Mouse (Mus musculus) heart, embryonic 14.5 days (tissue): ENCODE results near the gene Eif4a2. TPM values are rescaled to one million over a fixed set of nuclear protein-coding genes. Genes with fewer than 3 reads are reported as not detected.
"Not testable (repeated sequence)": the region's sequence is repeated elsewhere in the genome, so short reads cannot be mapped to it uniquely, and the experiment has no call there.

ENCODE experiments used
- ATAC-seq: fragments of 200-750 bp; cut with Nextera tagmentation; 2 replicates; pipeline ENCODE4 v1.8.0; 2017; ENCODE audit warnings: low read depth, moderate TSS enrichment; ENCODE audit not compliant: insufficient number of reproducible peaks, insufficient read depth, low FRiP score
- H3K27ac ChIP-seq, 2 experiments: fragments of 200-500 bp in 1 of 2; fragments of 300-500 bp in 1 of 2; sonication (generic) in 1 of 2; replicated peaks in 1 of 2; 2 replicates each; pipeline ENCODE4 v1.5.1; 2012 to 2014; ENCODE audit warnings: low read depth in 2 of 2, low read length in 2 of 2, control low read depth in 1 of 2, mild to moderate bottlenecking in 1 of 2, mixed read lengths in 1 of 2; ENCODE audit not compliant: control insufficient read depth in 1 of 2, insufficient read depth in 1 of 2
- H3K27me3 ChIP-seq: fragments of 300-500 bp; sonication (generic); 2 replicates; pipeline ENCODE4 v1.6.1; 2014; ENCODE audit warnings: mild to moderate bottlenecking, low read length, control low read depth; ENCODE audit not compliant: control insufficient read depth, insufficient read depth
- H3K36me3 ChIP-seq: fragments of 300-500 bp; sonication (generic); 2 replicates; pipeline ENCODE4 v1.6.1; 2014; ENCODE audit warnings: mild to moderate bottlenecking, control low read depth, low read length, mixed read lengths; ENCODE audit not compliant: control insufficient read depth, insufficient read depth
- H3K4me1 ChIP-seq, 2 experiments: fragments of 200-500 bp in 1 of 2; fragments of 300-500 bp in 1 of 2; sonication (generic) in 1 of 2; 2 replicates each; pipeline ENCODE4 v1.6.1; 2012 to 2014; ENCODE audit warnings: low read length in 2 of 2, control low read depth in 1 of 2, mixed read lengths in 1 of 2; ENCODE audit not compliant: control insufficient read depth in 2 of 2, insufficient read depth in 2 of 2
- H3K4me2 ChIP-seq: fragments of 300-500 bp; sonication (generic); 2 replicates; pipeline ENCODE4 v1.6.1; 2014; ENCODE audit warnings: mild to moderate bottlenecking, low read length
- H3K4me3 ChIP-seq, 2 experiments: fragments of 200-500 bp in 1 of 2; fragments of 300-500 bp in 1 of 2; sonication (generic) in 1 of 2; 2 replicates each; pipeline ENCODE4 v1.5.1; 2012 to 2014; ENCODE audit warnings: low read length in 2 of 2, mild to moderate bottlenecking in 2 of 2, control low read depth in 1 of 2, low read depth in 1 of 2, moderate library complexity in 1 of 2; ENCODE audit not compliant: control insufficient read depth in 1 of 2, insufficient read depth in 1 of 2
- H3K9ac ChIP-seq: fragments of 300-500 bp; sonication (generic); 2 replicates; pipeline ENCODE4 v1.6.1; 2014; ENCODE audit warnings: mild to moderate bottlenecking, low read length
- H3K9me3 ChIP-seq: fragments of 300-500 bp; sonication (generic); 2 replicates; pipeline ENCODE4 v1.6.1; 2016; ENCODE audit warnings: low read length, control low read depth; ENCODE audit not compliant: control insufficient read depth
- WGBS: fragments of 180-500 bp; shearing (Covaris S2); extraction: QIAGEN DNeasy Blood & Tissue Kit; methylation state at CpG from one replicate; pipeline ENCODE4 v1.1.7; 2014; 5-methylcytosine and 5-hydroxymethylcytosine counted together
- polyA plus RNA-seq: library from polyadenylated mRNA; unstranded; fragments of >200 nt; fragmentation: Nextera tagmentation; extraction: Ambion mirVana; gene quantifications from 2 replicates; pipeline ENCODE4 v1.2.1, GENCODE M21; 2014

Eif4a2 gene
- polyA plus RNA-seq: 174 and 182 TPM in 2 replicates

GRCm38 (mm10) chr16:23107231-23107942, at the start of gene Eif4a2:
Gene Eif4a2, plus strand, starts transcription at chr16:23107444.
- H3K27ac ChIP-seq: peak within 1 kb of the TSS; percentile 94 to 99
- WGBS: under 1% methylated on average over 71 of the region's 71 CpGs
- H3K4me1 ChIP-seq: peaks cover 0 to 19% of the 10 kb centered on the region in 2 experiments; a peak in 3 of 4 replicates
- no peaks in the 10 kb centered on the region for H3K9me3 ChIP-seq
- H3K4me3 ChIP-seq: peak within 1 kb of the TSS; percentile 84 to 98
- H3K4me2 ChIP-seq: peak within 1 kb of the TSS; percentile 96
- H3K36me3 ChIP-seq: peaks cover 41% of the 10 kb centered on the region
- peak; percentile 87 for ATAC-seq
- peak within 1 kb of the TSS; percentile 99 for H3K9ac ChIP-seq
- H3K27me3 ChIP-seq: no peaks in the 10 kb centered on the region

DNA sequence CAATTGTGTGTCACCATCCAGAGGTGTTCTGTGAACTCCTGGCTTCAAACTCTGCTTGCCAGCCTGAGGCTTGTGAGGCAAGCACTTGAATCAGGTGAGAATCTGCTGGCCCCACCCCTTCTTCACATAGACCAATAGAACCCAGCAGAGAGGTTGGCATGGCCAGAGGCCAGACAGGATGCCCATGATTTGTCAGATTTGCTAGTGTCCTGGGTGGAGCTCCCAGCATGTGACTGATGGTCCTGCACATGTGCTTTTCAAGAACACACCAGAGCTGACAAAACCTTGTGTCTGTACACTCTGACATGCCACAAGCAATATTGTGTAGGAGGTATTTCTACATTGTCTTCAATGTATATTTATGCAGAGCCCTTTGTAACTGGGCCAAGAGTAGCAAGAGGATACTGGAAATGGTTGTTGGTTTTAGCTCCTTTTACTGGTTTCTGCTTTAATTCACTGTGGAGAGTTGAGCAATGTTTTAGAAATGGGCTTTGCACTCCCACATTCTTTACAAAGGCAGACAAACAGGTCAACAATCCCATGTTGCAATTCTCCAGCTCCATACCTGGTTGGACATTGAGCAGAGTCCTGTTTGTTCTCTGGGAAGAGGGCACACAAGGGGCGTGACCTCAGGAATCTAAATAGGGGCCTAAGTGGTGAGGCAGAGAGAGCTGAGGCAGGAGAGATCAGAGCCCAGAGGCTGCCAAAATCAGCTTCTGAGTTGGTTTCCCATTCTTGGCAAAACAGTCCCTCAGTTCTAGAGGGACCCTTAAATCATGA, 49.4 kb upstream of the Eif4a2 start, which contains the start of gene Kng1:
TSS of gene Kng1 (plus strand) at position 198 of the 780 bp plus-strand sequence.
- ATAC-seq, H3K4me3 ChIP-seq, H3K4me1 ChIP-seq, H3K9me3 ChIP-seq, H3K27me3 ChIP-seq, H3K9ac ChIP-seq, H3K27ac ChIP-seq, H3K36me3 ChIP-seq, H3K4me2 ChIP-seq: not testable (repeated sequence)
- WGBS: 75% methylated on average over 1 of the region's 1 CpGs

- not testable (repeated sequence) for H3K27me3 ChIP-seq, H3K27ac ChIP-seq, H3K9me3 ChIP-seq, H3K4me1 ChIP-seq, H3K4me2 ChIP-seq, H3K36me3 ChIP-seq, H3K9ac ChIP-seq, H3K4me3 ChIP-seq, ATAC-seq
- 66% methylated on average over 4 of the region's 4 CpGs for WGBS
Measured at GRCm38 (mm10) chr16:23059630-23060029, 47.6 kb upstream of the Eif4a2 start.

GRCm38 (mm10) chr16:23060781-23061325, 46.4 kb upstream of the Eif4a2 start:
- not testable (repeated sequence) for H3K9ac ChIP-seq, H3K27ac ChIP-seq, H3K27me3 ChIP-seq, H3K4me3 ChIP-seq, H3K36me3 ChIP-seq, H3K4me1 ChIP-seq, H3K9me3 ChIP-seq, H3K4me2 ChIP-seq, ATAC-seq
- WGBS: 80% methylated on average over 5 of the region's 5 CpGs

GRCm38 (mm10) chr16:23077516-23077915, 29.7 kb upstream of the Eif4a2 start:
- not testable (repeated sequence) for H3K4me1 ChIP-seq, H3K27me3 ChIP-seq, H3K27ac ChIP-seq, H3K4me3 ChIP-seq, H3K36me3 ChIP-seq, H3K9ac ChIP-seq, ATAC-seq, H3K4me2 ChIP-seq, H3K9me3 ChIP-seq
- WGBS: 82% methylated on average over 6 of the region's 6 CpGs

DNA sequence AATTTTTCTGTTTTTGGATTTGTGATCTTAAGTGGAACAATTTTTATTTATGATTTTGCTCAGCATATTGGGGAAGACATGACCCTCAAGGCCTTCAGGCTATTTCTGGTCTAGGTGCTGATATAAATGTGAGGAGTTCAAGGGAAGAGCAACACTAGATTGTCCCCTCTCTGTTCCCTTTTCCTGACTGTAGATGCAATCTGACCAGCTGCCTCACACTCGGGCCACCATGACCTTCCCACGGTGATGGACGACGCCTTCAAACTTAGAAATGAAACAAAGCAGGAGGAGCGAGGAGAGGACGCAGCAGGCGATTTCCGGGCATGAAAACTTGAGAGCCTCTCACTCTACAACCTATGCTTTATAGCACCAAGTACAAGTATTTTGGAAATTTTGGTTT, 20.1 kb upstream of the Eif4a2 start:
- 64% methylated on average over 8 of the region's 8 CpGs for WGBS
- not testable (repeated sequence) for H3K4me2 ChIP-seq, H3K4me1 ChIP-seq, ATAC-seq, H3K9ac ChIP-seq, H3K36me3 ChIP-seq, H3K27me3 ChIP-seq, H3K27ac ChIP-seq, H3K4me3 ChIP-seq, H3K9me3 ChIP-seq

DNA sequence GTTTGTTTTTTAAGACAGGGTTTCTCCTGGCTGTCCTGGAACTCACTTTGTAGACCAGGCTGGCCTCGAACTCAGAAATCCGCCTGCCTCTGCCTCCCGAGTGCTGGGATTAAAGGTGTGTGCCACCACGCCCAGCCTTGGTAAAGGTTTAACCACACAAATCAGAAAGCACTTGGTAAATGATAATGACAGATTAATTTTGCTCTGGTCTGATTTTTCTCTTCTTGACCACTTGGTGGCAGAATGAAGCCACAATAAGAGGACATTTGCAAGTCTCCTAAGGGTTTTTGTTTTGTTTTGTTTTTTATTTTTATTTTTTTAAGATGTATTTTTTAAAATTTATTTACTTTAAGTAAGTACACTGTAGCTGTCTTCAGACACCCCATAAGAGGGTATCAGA, 19.5 kb upstream of the Eif4a2 start:
- H3K36me3 ChIP-seq, H3K9me3 ChIP-seq, H3K27me3 ChIP-seq, H3K4me2 ChIP-seq, ATAC-seq, H3K4me3 ChIP-seq, H3K4me1 ChIP-seq, H3K9ac ChIP-seq, H3K27ac ChIP-seq: not testable (repeated sequence)
- 37% methylated on average over 4 of the region's 4 CpGs for WGBS
